Mouse (Mus musculus) heart, embryonic 11.5 days (tissue): Measurements from ENCODE around the gene Hacl1. TPM values are rescaled to one million over a fixed set of nuclear protein-coding genes. Genes with fewer than 3 reads are reported as not detected.

Source experiments
- ATAC-seq: fragments of 200-750 bp; cut with Nextera tagmentation; replicated peaks from 2 replicates; pipeline ENCODE4 v1.8.0; 2017; ENCODE audit warnings: moderate library complexity; ENCODE audit not compliant: insufficient number of reproducible peaks, low FRiP score, low TSS enrichment
- H3K27ac ChIP-seq: fragments of 300-500 bp; sonication (generic); 2 replicates; pipeline ENCODE4 v1.5.1; 2014; ENCODE audit warnings: mild to moderate bottlenecking, low read depth, low read length
- H3K27me3 ChIP-seq: fragments of 300-500 bp; sonication (generic); 2 replicates; pipeline ENCODE4 v1.6.1; 2014; ENCODE audit warnings: mild to moderate bottlenecking, low read length, mixed read lengths; ENCODE audit not compliant: control insufficient read depth, insufficient read depth
- H3K36me3 ChIP-seq: fragments of 300-500 bp; sonication (generic); 2 replicates; pipeline ENCODE4 v1.6.1; 2014; ENCODE audit warnings: mild to moderate bottlenecking, low read length, moderate library complexity, mixed read lengths; ENCODE audit not compliant: control insufficient read depth, insufficient read depth
- H3K4me1 ChIP-seq: fragments of 300-500 bp; sonication (generic); 2 replicates; pipeline ENCODE4 v1.6.1; 2014; ENCODE audit warnings: low read length; ENCODE audit not compliant: control insufficient read depth, insufficient read depth
- H3K4me2 ChIP-seq: fragments of 300-500 bp; sonication (generic); 2 replicates; pipeline ENCODE4 v1.6.1; 2014; ENCODE audit warnings: mild to moderate bottlenecking, moderate library complexity
- H3K4me3 ChIP-seq: fragments of 300-500 bp; sonication (generic); 2 replicates; pipeline ENCODE4 v1.5.1; 2014; ENCODE audit warnings: low read depth, low read length
- H3K9ac ChIP-seq: fragments of 300-500 bp; sonication (generic); 2 replicates; pipeline ENCODE4 v1.6.1; 2014; ENCODE audit warnings: mild to moderate bottlenecking, low read depth, low read length, moderate library complexity
- H3K9me3 ChIP-seq: fragments of 300-500 bp; sonication (generic); replicated peaks from 2 replicates; pipeline ENCODE4 v1.6.1; 2016; ENCODE audit warnings: low read length; ENCODE audit not compliant: control insufficient read depth
- WGBS: fragments of 180-500 bp; shearing (Covaris S2); extraction: QIAGEN DNeasy Blood & Tissue Kit; methylation state at CpG from one replicate; pipeline ENCODE4 v1.1.7; 2014; ENCODE audit not compliant: insufficient replicate concordance; 5-methylcytosine and 5-hydroxymethylcytosine counted together
- polyA plus RNA-seq: library from polyadenylated mRNA; unstranded; fragments of >200 nt; fragmentation: Nextera tagmentation; extraction: Ambion mirVana; gene quantifications from 2 replicates; pipeline ENCODE4 v1.2.1, GENCODE M21; 2014

Gene Hacl1
- polyA plus RNA-seq, 1 experiment from 2014 or later = 16.1 TPM

DNA sequence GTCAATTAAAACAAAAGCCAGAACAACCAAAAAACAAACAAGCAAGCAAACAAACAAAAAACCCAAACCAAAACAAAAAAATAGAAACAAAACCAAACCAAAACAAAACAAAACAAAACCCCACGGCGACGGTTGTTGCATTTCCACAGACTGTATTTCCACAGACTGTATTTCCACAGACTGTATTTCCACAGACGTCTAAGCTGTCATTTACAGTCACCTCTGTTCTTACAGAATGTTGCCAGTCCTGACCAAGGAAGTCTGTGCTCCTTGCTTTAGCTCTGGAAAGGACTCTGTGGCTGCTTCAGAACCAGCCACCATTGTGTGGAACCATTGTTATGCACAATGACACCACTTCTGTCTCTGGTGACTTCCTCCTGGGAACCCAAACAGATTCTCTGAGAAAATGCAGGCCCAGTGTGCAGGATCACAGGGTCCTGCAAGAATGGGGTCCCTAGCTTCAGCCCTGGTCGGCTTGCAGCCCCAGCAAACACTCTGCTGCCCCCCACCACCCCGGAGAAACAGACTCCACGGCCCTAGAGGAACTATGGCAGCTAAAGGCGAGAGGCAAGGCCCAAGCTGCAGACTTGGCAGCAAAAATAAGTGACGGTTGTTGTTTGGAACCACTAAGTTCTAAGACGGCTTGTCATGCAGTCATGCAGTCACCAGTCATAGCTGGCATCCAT is 30.7 kb upstream of the Hacl1 start:
- WGBS = 68% methylated on average over 10 of the region's 10 CpGs
- Histone ChIP-seq H3K4me1 (peaks cover 4% of the 10 kb centered on the region; the same call in 1 of the 2 replicates), H3K9me3 (no peaks in the 10 kb centered on the region), H3K4me3 (no peak overlapping the region), H3K9ac (no peak overlapping the region), H3K27me3 (no peaks in the 10 kb centered on the region), H3K27ac (no peak overlapping the region), H3K36me3 (peaks cover 7% of the 10 kb centered on the region; the same call in 1 of the 2 replicates), H3K4me2 (no peak overlapping the region)
- ATAC-seq = no peak

DNA sequence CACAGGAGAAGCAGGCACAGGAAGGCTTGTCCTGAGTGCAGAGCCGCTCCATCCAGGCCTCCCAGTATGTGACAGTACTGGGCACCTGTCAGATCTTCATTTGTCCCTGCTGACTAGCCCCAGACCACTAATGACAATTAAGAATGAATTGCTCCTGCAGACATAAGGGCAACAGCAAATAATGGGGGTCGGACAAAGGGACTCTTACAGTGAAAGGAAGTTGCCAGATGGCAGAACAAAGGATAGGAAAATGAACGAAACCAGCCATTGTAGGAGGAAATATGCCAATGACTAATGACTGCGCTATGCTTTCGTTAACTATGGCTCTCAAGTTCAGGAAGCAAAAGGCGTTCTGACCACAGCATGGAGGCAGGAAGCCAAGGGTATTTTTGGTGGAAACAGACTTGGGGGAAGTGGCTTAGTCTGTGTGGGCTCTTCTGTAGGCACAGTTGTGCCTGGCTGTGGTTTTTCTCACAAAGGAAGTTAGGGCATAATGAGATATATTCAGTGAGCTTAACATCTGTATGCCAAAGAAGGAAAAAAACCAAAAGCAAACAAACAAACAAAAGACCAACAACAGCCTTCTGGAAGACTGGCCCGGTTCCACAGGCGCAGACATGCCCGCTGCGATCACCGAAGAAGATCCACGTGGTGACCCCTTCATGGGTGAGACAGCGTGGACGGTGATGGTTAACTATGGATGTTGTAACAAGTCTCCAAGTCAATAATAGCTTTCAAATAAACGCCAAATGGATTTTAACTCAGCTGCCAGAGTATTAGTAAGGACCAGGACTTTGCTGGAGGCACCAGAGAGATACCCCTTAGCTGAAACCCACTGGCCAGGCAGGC is 28.8 kb upstream of the Hacl1 start:
- peak overlapping the region; percentile 37 for H3K27ac ChIP-seq
- H3K4me1 ChIP-seq = peaks cover 4% of the 10 kb centered on the region; the same call in 1 of the 2 replicates
- WGBS = 72% methylated on average over 15 of the region's 15 CpGs
- no peaks in the 10 kb centered on the region for H3K27me3 ChIP-seq
- no peak overlapping the region for H3K4me2 ChIP-seq
- H3K4me3 ChIP-seq = no peak overlapping the region
- H3K9me3 ChIP-seq = no peaks in the 10 kb centered on the region
- no peak overlapping the region for H3K9ac ChIP-seq
- H3K36me3 ChIP-seq = peaks cover 7% of the 10 kb centered on the region; the same call in 1 of the 2 replicates
- ATAC-seq = no peak

DNA sequence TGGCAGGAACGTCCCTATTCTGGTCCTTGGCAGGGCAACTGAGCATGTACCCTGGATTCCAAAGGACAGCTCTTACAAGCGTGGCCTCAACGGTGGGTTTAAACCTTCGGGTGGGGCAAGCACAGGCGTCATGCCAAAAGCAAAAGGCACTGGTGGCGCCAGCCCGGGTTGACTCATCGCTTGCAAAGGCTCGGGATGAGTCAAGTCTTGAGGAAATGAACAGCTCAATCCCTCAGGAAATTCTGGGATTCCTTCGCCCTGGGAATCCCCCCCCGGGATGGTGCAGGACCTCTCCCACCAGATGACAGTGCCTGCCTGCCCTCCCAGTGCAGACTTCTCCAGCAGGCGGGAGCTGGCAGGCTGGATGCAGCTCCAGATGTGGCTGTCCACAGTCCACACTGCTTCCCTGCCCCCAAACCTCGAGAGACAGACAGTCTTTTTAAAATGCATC is 28.1 kb upstream of the Hacl1 start:
- H3K4me3 ChIP-seq = no peak overlapping the region
- no peaks in the 10 kb centered on the region for H3K27me3 ChIP-seq
- WGBS = 57% methylated on average over 13 of the region's 13 CpGs
- H3K9ac ChIP-seq = no peak overlapping the region
- H3K9me3 ChIP-seq = no peaks in the 10 kb centered on the region
- H3K27ac ChIP-seq = peak overlapping the region; percentile 37
- ATAC-seq = peak; percentile 52; the same call in 1 of the 2 replicates
- peaks cover 7% of the 10 kb centered on the region; the same call in 1 of the 2 replicates for H3K36me3 ChIP-seq
- H3K4me1 ChIP-seq = peaks cover 4% of the 10 kb centered on the region; the same call in 1 of the 2 replicates
- H3K4me2 ChIP-seq = no peak overlapping the region

DNA sequence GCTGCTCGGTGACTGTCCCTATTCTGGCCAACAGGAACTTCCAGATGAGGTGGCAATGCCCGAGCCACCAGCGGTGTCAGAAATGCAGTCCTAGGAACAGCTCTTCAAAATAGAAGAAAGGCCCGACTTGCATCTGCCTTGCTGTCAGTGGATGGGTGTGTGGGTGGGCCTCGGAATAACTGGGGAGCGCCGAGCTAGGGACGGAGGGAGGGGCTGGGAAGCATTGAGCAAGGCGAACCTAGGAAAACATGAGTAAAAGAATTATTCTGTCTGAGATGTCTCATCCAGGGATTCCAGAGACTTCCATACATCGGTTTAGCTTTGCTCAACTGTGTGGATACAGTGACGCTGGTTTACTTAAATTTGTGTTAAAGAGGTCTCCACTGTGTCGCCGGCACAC is 27.2 kb upstream of the Hacl1 start:
- no peak for ATAC-seq
- 83% methylated on average over 13 of the region's 13 CpGs for WGBS
- Histone ChIP-seq H3K27ac (no peak overlapping the region), H3K4me2 (no peak overlapping the region), H3K27me3 (no peaks in the 10 kb centered on the region), H3K9me3 (no peaks in the 10 kb centered on the region), H3K4me3 (no peak overlapping the region), H3K36me3 (peaks cover 7% of the 10 kb centered on the region; the same call in 1 of the 2 replicates), H3K4me1 (peaks cover 5% of the 10 kb centered on the region), H3K9ac (no peak overlapping the region)

DNA sequence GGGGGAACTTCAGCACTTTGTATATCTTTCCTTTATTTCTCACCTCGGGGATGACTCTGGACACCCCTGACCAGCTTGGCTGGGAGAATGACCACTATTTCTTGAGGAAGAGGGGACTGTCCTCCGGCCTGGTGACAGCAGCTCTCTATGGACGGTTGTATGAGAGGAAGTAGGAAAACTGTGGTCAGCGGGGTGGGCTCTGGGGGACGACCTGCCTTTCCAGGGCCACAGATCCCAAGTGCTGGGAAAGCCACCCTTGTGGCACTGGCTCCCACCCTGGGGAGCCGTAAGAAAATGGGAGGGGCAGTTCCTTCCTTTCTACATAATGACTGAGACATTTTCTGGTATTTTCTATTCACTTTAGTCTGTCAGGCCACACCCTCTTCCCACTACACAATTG is 26.7 kb upstream of the Hacl1 start:
- Histone ChIP-seq H3K27ac (no peak overlapping the region), H3K4me2 (no peak overlapping the region)

DNA sequence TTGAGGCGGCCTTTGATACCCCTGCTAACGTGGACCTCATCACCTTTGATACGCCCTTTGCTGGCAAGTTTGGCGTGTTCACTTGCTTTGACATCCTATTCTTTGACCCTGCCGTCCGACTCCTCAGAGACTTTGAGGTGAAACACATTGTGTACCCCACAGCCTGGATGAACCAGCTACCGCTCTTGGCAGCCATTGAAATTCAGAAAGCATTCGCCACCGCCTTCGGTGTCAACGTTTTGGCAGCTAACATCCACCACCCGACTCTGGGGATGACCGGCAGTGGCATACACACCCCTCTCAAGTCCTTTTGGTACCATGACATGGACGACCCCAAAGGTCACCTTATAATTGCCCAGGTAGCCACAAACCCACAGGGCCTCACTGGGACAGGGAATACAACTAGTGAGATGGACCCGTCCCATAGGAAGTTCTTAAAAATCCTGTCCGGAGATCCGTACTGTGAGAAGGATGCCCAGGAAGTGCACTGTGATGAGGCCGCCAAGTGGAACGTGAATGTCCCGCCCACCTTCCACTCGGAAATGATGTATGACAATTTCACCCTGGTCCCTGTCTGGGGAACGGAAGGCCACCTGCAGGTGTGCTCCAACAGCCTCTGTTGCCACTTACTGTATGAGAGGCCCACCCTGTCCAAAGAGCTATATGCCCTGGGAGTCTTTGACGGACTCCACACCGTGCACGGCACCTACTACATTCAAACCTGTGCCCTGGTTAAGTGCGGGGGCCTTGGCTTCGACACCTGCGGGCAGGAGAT is 26.0 kb upstream of the Hacl1 start:
- ATAC-seq = no peak
- Histone ChIP-seq H3K4me1 (peaks cover 17% of the 10 kb centered on the region), H3K9ac (no peak overlapping the region), H3K36me3 (peaks cover 7% of the 10 kb centered on the region; the same call in 1 of the 2 replicates), H3K27me3 (no peaks in the 10 kb centered on the region), H3K4me2 (no peak overlapping the region), H3K27ac (no peak overlapping the region), H3K9me3 (no peaks in the 10 kb centered on the region), H3K4me3 (no peak overlapping the region)
- WGBS = 91% methylated on average over 28 of the region's 28 CpGs

More for the DNA sequence above, 26.7 kb upstream of the Hacl1 start:
- ATAC-seq = no peak
- Histone ChIP-seq H3K4me3 (no peak overlapping the region), H3K4me1 (peaks cover 11% of the 10 kb centered on the region), H3K36me3 (peaks cover 7% of the 10 kb centered on the region; the same call in 1 of the 2 replicates), H3K9me3 (no peaks in the 10 kb centered on the region), H3K9ac (no peak overlapping the region), H3K27me3 (no peaks in the 10 kb centered on the region)
- WGBS = 78% methylated on average over 6 of the region's 6 CpGs

DNA sequence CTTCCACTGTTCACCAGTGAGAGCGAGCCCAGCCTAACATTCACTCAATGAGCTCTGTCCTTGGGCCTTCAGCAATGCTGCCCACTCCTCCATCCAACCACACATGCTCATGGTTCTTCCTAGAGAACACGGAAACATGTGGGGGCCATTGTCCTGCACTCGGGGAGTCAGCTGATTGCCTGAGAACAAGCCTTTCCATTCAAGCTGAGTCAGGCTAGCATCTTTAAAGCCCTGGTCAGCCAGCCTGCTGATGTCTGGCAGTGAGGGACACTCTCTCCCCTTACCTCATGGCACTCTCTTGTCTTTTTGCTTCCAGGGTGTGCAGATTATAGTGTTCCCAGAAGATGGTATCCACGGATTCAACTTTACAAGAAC is 24.5 kb upstream of the Hacl1 start:
- Histone ChIP-seq H3K9me3 (no peaks in the 10 kb centered on the region), H3K4me2 (no peak overlapping the region), H3K36me3 (peaks cover 7% of the 10 kb centered on the region; the same call in 1 of the 2 replicates), H3K27me3 (no peaks in the 10 kb centered on the region), H3K27ac (no peak overlapping the region), H3K4me3 (no peak overlapping the region), H3K4me1 (peaks cover 23% of the 10 kb centered on the region), H3K9ac (no peak overlapping the region)
- 71% methylated on average over 4 of the region's 4 CpGs for WGBS
- no peak for ATAC-seq

DNA sequence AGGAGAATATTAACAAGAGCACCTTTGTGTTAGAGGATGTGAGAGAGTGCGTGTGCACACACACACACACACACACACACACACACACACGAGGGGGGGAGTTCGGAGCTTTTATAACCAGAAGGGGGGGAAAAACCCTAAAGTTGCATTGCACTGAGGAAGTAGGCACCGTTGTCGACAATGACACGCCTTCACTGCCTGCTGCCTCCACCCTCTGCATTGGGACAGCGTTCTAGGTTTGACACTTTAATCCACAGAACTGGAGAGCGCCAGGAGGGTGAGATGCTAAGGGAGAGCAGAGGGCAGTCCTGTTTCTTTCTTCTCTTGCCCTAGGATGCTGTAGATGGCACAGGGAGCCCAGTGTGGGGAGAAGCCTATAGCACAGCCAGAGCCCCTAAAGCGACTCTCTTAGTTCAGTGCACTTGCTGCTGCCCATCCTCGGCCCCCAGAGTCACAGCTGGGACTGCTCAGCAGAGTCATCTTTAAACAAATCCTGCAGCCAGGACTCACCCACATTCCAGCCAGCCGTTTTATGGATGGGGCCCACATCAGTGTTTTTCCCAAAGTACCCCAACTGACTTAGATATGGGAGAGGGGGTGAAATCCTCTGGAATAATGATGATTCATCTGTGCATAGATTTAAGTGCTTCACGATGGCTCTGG is 23.9 kb upstream of the Hacl1 start:
- Histone ChIP-seq H3K4me1 (peaks cover 26% of the 10 kb centered on the region), H3K4me2 (no peak overlapping the region), H3K36me3 (peaks cover 7% of the 10 kb centered on the region; the same call in 1 of the 2 replicates), H3K4me3 (no peak overlapping the region), H3K9me3 (no peaks in the 10 kb centered on the region), H3K9ac (no peak overlapping the region), H3K27ac (no peak overlapping the region), H3K27me3 (no peaks in the 10 kb centered on the region)
- WGBS = 63% methylated on average over 12 of the region's 12 CpGs
- no peak for ATAC-seq
